Mouse (Mus musculus) adrenal gland, postnatal 25 days (tissue): ENCODE measurements around the gene Ctrc. TPM values are rescaled to one million over a fixed set of nuclear protein-coding genes. Genes with fewer than 3 reads are reported as not detected.
A peak's percentile ranks its signal among the peaks of the same experiment; 100 is the strongest.

Experiments
- DNase-seq: peaks from one replicate; pipeline ENCODE4 v3.0.0; 2021; ENCODE audit warnings: mixed read lengths
- total RNA-seq: library from RNA; stranded (reverse); gene quantifications from 2 replicates; pipeline ENCODE4 v1.2.3, GENCODE M21; 2021

Ctrc gene
- total RNA-seq, 1 experiment from 2014 or later = not detected

GRCm38 (mm10) chr4:141866933-141867490 is 20.9 kb upstream of the Ctrc start:
- DNase-seq = peak; percentile 45

DNA sequence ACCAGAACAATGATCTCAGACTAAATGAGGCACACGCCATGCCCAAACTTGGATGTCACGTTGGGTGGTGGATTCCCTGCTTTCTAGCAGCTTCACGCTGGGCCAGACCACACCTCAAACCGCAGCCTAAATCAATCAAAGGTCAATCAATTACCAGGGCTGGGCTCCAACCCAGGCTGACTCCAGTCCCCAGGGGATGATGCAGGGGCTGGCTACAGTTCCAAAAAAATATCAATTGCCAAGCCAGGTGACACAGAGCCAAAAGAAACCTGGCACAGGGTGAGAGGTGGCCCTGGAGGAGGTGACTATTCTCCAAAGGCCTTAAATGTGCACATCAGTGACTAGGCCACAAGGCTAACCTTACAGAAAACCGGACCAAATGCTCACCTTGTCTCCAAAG is 19.4 kb upstream of the Ctrc start:
- DNase-seq = no peak

- DNase-seq = no peak
Measured at GRCm38 (mm10) chr4:141865006-141865405, 18.8 kb upstream of the Ctrc start.

DNA sequence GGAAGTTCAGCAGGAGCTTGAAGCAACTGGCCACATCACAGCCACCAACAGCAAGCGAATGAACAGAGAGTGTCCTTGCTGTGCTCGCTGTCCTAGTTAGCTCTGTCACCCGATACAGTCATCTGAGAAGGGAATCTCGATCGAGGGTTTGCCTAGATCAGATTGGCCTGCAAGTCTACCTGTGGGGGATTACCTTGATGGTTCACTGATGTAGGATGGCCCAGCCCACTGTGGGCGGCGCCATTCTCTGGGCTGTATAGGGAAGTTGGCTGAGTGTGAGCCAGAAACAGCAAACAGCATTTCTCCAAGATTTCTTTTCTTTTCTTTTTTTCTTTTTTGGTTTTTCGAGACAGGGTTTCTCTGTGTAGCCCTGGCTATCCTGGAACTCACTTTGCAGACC is 18.3 kb upstream of the Ctrc start:
- DNase-seq = no peak

GRCm38 (mm10) chr4:141863726-141864280 is 17.6 kb upstream of the Ctrc start:
- DNase-seq = no peak

DNA sequence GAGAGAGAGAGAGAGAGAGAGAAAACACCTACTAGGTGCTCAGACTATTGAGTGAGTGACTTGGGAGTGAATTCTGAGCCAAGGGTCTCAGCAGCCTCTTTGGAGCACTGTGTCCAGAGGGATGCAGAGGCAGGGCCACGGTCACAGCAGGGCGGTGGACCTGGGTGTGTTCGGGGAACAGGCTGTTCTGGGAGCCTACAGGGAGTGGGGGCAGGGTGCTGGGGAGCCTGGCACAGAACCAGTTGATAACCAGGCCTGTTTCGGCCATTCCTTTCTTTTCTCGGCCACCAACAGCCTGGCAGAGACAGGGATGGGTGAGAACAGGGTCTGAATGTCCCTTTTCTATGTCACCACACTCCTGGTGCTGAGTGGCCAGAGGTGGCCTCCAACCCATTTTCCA is 16.7 kb upstream of the Ctrc start:
- DNase-seq = no peak

- peak; percentile 38 for DNase-seq
Measured at GRCm38 (mm10) chr4:141861591-141862295, 15.6 kb upstream of the Ctrc start.

DNA sequence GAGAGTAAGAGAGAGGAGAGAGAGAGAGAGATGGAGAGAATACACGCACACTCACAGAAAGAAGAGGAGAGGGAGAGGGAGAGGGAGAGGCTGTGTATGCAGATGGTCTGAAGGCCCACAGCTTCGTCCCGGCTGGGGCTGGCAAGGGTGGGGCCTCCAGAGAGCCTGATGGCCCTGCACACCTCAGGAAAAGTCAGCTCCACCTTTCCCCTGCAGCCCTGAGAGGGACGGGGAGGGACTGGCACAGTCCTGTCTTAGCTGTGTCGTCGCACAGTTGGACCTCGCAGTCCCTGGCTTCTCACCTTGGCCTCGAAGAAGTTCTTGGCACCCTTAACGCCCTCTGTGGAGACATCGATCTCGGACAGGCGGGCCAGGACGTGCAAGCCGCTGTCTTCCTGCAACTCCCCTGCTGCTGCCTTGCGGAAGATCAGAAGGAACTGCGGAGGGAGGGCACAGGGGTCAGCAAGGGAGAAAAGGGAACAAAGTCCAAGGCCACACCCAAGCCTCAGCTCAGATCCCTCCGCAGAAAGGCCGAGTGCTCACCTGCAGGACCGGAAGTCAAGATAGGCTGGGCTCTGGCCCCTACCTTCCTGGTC is 14.2 kb upstream of the Ctrc start:
- DNase-seq = no peak

- DNase-seq = no peak
Measured at GRCm38 (mm10) chr4:141859351-141859750, 13.2 kb upstream of the Ctrc start.

DNA sequence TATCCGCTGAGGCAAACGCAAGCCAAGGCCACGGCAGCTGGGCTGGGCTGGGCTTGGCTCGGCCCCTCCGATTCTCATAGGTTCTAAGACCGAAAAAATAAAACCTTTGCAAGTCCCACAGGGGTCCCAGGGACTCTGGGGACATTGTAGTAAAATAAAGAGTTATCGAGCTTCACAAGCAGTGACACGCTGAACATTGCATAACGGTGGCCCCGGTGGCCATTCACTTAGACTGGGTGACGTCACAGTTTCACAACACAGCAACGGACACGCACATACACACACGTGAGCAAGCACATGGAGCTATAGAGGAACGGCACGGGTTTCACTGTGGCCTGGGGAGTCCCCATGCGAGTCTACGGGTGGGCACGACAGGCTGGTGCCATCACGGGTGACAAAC is 12.3 kb upstream of the Ctrc start:
- DNase-seq = no peak

DNA sequence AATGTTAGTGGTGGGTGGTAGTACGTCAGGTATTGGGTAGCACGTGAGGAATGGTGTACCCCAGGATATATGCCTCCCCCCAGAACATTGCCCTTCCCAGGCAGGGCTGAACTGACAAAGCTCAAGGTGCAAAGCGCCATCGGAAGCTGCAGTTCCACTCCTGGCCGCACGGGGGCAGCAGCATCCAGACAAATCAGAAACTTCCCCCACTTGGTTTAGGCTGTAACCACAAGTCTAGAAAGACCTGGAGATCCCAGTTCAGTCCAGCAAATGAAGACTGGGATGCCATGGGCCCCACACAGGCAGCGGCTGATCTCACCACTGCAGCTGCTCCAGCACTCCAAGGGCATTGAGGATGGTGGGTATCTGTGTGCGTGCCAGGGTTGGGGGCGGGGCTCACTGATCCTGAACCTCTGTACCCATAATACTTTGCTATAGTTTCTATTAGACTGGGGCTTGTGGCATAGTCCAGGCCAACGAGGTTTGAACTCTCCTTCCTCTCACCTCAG is 11.3 kb upstream of the Ctrc start:
- DNase-seq = peak; percentile 79

DNA sequence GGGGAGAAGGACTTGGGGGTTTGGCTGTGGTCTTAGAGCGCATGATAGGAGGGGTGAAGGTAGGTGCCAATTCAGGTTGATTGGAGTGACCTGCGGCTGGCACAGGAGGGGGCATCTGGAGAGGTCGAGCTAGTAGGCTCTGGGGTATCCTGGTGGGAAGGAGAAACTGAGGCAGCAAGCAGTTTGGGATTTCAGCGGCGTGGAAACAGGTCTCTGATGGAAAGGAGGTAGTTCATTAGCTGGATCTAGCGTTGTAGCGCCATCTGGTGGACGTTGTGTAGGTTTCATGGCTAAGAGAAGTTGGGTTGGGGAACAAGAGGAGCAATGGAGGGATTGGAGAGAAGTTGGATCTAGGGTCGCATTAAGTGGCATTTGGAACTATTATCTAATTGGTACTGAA is 7.3 kb upstream of the Ctrc start:
- DNase-seq = peak; percentile 68

- no peak for DNase-seq
Measured at GRCm38 (mm10) chr4:141834536-141835095, 11.5 kb downstream of the Ctrc start.

GRCm38 (mm10) chr4:141833911-141834310 is 12.2 kb downstream of the Ctrc start:
- no peak for DNase-seq

DNA sequence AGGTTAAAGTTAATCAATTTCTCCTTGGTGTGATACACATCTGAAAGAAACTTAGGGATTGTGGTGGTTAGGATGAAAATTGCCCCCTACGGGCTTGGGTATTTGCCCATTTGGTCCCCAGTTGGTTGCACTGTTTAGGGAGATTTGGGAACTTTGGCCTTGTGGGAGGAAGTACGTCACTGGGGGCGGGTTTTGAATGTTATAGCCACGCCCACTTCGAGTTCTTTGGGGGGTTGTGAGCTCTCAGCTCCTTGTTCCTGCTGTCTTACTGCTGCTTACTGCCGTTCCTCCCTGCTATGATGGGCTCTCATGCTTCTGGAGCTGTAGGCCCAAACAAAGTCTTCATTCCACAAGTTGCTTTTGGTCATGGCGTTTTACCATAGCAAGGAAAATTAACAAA is 14.8 kb downstream of the Ctrc start:
- DNase-seq = no peak

- no peak for DNase-seq
Measured at GRCm38 (mm10) chr4:141830381-141830780, 15.8 kb downstream of the Ctrc start.

- no peak for DNase-seq
Measured at GRCm38 (mm10) chr4:141828177-141828576, 18.0 kb downstream of the Ctrc start.

DNA sequence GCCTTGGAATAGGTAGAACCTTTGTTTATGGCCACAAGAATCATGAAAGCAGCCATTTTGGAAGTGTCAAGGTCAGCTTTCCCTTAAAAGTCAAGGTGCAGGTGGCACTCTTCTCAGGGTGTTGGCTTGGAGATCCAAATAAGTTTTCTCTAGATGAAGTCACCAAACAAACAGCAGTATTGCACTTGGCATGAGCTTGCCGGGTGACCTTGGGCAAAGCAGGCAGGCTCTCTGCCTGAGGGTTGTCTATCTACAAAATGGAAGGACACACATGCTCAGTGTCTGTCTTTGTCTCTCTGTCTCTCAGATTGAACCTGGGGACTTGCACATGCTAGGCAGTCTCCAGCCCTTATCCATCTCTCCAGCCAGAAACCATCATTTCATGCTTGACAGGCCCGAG is 18.8 kb downstream of the Ctrc start:
- peak; percentile 38 for DNase-seq

GRCm38 (mm10) chr4:141826060-141826459 is 20.1 kb downstream of the Ctrc start, which contains the start of gene Cela2a:
Gene Cela2a (minus strand): TSS chr4:141826160.
- no peak for DNase-seq

DNA sequence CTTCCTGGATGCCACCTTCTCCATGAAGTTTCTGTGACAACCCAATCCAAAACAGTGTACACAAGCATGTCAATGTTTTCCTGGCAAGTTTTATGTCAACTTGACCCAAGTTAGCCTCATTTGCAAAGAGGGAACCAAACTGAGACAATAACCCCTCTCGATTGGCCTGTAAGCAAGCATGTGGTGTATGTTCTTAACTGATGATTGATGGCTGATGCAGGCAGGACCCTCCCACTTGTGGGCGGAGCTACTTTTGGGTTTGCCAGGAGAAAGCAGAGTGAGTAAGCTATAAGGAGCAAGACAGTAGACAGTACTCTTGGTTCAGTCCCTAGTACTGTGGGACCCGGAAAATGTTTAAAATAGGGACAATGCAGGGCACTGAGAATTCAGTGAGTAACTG is 23.2 kb downstream of the Ctrc start:
- no peak for DNase-seq

DNA sequence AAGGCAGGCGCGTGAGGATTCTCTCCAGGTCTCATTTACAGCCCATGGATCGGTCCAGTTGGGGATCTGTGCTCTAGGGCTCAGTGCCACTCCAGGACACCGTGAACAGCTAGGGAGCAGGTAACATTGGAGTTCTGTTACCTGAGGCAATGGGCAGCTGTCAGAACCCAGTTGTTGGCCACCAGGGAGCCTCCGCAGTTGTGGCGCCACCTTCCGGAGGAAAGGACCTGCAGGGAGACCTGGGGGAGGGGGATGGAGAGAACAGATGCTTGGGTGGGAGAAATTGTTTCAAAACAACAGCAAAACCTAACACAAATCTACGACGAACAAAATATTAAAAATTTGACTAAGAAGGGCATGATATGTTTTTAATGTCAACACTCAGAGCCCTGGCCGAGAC is 24.1 kb downstream of the Ctrc start:
- DNase-seq = peak; percentile 31

DNA sequence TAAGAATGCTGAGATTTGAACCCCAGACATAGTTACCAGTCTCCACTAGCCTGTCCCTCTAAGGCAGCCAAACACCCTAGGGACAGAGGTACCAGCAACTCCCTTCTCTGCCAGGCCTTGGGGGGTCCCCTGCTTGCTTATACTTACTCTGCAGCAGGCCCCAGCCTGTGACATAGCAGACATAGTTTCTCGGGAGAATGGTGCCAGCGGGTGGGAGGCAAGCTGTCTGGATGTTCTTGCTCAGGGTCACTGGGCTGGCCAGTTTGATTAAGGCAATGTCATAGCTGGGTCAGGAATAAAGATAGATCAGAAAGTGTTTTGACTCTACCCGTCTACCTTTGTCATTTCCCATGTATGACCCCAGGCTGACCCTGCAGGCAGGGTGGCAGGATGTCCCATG is 25.0 kb downstream of the Ctrc start:
- no peak for DNase-seq

DNA sequence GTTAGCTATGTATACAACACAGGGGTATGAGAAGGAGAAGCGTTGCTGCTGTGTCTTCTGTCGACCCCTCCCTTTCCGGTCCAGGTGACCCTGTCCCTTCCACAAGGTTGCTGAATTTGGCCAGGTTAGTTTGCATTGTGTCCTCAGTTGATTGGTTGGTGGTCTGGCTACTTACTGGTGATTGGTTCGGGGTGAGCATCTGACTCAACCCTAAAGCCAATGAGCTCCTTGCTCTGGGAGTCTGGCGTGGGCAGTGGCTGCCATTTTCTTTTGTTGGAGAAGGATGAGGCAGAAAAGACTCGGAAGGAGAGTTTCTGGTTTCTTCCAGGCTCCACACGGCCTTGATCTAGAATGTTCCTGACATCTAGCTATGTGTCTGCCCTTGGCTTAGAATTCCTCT is 26.8 kb downstream of the Ctrc start:
- DNase-seq = no peak
